Mouse (Mus musculus): Measurements from ENCODE around the gene Gm21671.
"Not testable (repeated sequence)": the region's sequence is repeated elsewhere in the genome, so short reads cannot be mapped to it uniquely, and the experiment has no call there.

Gm21671 gene

DNA sequence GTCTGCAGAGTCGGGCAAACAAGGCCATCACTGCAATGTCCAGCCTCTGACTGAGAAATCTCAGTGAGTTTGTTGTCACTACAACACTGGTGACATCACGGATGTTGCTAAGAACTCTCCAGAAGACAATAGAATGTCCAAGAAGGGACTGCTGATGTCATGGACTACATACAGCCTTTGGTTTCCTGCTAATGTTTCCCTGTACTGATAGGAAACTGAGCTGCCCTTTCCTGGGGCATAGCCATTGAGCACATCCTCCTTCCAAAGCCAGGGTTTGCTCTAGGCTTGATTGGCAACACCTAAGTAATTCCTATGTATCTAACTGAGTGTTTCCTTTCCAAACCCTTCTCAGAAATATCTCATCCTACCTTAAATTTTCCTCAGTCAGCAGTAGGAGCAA, at the start of gene Gm21671:
TSS of gene Gm21671 (minus strand) at position 101 of the 400 bp plus-strand sequence.
- DNase-seq, result not testable (repeated sequence)

DNA sequence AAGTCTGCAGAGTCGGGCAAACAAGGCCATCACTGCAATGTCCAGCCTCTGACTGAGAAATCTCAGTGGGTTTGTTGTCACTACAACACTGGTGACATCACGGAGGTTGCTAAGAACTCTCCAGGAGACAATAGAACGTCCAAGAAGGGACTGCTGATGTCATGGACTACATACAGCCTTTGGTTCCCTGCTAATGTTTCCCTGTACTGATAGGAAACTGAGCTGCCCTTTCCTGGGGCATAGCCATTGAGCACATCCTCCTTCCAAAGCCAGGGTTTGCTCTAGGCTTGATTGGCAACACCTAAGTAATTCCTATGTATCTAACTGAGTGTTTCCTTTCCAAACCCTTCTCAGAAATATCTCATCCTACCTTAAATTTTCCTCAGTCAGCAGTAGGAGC, 34.3 kb upstream of the Gm21671 start, which contains the start of gene Gm21698:
TSS of gene Gm21698 (minus strand) at position 101 of the 400 bp plus-strand sequence.
- DNase-seq, result not testable (repeated sequence)

DNA sequence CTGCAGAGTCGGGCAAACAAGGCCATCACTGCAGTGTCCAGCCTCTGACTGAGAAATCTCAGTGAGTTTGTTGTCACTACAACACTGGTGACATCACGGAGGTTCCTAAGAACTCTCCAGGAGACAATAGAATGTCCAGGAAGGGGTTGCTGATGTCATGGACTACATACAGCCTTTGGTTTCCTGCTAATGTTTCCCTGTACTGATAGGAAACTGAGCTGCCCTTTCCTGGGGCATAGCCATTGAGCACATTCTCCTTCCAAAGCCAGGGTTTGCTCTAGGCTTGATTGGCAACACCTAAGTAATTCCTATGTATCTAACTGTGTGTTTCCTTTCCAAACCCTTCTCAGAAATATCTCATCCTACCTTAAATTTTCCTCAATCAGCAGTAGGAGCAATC, 18.3 kb upstream of the Gm21671 start, which contains the start of gene Gm21680:
TSS of gene Gm21680 (minus strand) at position 101 of the 400 bp plus-strand sequence.
- DNase-seq, result not testable (repeated sequence)

DNA sequence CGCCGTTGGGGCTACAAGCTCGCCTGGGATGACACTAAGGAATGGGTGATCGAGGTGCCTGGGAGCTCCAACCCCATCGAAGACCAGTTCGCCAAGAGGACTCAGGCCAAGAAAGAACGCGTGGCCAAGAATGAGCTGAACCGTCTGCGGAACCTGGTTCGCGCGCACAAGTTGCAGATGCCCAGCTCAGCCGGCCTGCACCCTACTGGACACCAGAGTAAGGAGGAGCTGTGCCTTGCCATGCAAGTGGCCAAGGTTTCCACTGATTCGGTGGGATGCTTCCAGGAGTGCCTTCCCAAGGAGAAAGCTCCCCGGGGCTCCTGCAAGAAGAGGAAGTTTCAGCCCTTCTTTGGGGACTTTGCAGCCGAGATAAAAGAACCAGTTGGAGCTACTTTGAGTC, 2.8 kb upstream of the Gm21671 start:
- DNase-seq, result not testable (repeated sequence)

DNA sequence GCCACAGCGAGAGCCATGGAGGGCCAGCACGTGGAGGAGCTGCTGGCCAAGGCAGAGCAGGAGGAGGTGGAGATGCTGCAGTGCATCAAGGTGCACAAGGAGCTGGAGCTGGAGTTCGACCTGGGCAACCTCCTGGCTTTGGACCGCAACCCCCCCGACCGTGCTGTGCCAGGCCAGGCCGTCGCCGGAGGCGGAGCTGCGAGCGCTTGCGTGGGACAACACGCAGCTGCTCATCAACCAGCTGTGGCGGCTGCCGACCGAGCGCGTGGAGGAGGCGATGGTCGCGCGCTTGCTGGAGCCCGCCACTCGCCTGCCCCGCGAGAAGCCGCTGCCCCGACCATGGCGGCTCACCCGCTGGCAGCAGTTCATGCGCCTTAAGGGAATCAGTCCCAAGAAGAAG, 2.4 kb upstream of the Gm21671 start:
- not testable (repeated sequence) for DNase-seq

DNA sequence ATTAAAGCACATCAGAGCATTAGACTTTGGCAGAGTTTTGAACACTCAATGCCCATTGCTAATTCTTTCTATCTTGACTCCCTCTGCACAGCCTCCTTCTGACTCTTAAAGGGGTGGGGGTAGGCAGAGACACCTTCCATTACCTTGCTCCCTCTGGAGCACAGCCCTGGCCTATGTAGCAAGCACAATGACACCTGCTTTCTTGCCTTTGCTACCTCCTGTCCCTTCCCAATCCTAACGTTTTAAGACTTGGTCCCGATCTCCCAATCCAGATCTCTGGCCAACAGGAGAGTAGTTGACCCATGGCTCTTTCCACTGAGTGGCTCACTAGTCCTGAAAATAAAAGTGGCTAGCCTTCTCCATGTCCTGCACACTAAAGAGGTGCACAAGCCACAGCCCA, 8.8 kb downstream of the Gm21671 start:
- DNase-seq, result not testable (repeated sequence)

DNA sequence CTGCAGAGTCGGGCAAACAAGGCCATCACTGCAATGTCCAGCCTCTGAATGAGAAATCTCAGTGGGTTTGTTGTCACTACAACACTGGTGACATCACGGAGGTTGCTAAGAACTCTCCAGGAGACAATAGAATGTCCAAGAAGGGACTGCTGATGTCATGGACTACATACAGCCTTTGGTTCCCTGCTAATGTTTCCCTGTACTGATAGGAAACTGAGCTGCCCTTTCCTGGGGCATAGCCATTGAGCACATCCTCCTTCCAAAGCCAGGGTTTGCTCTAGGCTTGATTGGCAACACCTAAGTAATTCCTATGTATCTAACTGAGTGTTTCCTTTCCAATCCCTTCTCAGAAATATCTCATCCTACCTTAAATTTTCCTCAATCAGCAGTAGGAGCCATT, 11.9 kb downstream of the Gm21671 start, which contains the start of gene Gm21663:
TSS of gene Gm21663 (minus strand) at position 101 of the 400 bp plus-strand sequence.
- DNase-seq, result not testable (repeated sequence)
